Mouse (Mus musculus): Measurements from ENCODE around the gene Fabp3.

Fabp3 gene

DNA sequence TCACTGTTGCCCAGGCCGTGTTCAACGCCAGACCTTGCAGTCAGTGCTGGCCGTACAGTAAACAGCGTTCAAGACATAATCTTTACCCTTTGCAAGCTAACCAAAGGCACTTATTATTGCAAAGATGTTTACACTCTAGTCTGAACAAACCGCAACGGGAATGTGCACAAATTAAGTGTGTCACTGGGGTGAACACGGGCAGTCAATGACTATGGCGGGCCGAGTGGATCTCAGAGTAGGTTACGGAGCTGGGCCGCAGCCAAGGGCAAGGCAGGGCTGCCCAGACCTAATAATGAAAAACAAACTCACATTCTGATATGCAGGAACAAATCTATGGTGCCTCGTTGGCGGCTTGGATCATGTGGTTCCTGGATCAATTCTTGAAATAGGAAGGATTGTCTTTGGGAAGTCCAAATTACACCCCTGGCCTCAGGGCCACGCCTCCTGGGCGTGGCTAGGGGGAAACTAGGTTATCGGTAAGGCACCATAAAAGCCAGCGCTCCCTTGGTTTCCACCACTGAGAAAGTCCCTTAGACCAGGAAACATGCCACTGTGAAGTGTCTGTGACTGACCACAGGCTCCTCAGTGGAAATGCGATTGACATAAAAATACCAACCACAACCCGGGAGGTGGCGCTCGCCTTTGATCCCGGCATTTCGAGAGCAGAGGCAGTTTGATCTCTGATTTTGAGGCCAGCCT is 13.2 kb upstream of the Fabp3 start:
- peak in 1 of 2 experiments; percentile 62 for DNase-seq

DNA sequence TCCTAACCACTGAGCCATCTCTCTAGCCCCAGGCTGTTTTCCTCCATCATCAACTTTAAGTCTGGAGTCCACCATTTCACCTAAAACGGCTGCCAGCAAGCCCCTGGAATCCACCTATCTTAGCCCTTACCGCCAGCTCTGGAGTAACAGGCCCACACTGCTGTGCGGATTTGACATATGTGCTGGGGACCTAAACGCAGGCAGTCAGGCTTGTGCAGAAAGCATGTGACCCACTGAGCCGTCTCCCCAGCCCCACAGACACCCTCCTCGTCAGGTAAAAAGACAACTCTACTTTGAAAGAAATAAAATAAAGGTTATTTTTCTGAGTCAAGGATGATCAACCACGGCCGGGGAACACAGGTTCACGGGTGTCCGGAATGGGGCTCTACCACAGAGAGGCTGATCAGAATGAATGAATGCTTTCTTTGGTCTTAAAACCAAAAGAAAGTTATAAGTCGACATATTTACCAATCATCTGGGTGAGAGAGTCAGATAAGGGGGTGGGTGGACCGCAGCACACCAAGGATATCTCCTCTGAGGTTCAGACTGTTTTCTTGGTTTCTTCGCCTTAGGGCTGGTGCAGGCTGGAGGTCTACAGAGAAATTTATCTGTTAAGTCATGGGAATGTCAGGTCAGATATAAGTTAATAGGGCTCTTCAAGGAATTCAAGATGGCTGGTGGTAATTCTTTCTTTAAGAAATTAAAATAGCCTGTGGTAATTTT is 12.0 kb upstream of the Fabp3 start:
- no peak for DNase-seq

GRCm38 (mm10) chr4:130297123-130297529 is 11.3 kb upstream of the Fabp3 start:
- peak in 1 of 2 experiments; percentile 60 for DNase-seq

DNA sequence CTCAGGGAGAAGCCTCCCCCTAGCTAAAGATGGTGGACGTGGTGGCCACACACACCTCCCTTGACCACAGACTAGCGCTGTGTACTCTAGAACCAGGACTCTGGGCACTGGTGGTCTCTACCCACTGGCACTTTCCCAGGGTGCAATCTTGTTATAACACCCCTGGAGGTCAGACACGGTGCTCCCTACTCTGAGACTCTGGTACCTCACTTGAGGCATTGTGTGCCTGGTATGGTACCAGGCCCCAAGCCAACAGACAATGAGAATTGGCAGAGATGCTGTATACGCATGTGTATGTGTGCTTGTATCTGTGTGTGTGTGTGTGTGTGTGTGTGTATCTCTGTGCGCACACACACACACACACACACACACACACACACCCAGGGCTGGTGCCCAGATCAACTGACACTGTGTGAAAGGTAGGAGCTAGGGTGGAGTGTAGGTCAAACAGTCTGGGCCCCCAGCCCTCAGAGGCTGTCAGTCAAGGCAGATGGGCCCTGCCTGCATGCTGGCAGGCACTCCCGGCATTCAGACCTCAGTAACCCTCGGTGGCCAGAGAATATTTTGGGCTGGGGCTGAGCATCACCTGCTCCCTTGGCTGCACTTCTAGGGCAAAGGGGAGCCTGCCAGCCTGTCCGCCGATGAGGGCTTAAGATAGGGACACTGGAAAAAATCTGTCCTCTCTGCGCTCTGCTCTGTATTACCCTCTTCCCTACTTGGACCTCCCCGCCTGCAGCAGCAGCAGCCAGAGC is 9.3 kb upstream of the Fabp3 start:
- peak; percentile 85 to 90 for DNase-seq

- DNase-seq, result no peak
Measured at GRCm38 (mm10) chr4:130299629-130300018, 8.8 kb upstream of the Fabp3 start.

- DNase-seq, result no peak
Measured at GRCm38 (mm10) chr4:130302285-130302870, 6.0 kb upstream of the Fabp3 start.

DNA sequence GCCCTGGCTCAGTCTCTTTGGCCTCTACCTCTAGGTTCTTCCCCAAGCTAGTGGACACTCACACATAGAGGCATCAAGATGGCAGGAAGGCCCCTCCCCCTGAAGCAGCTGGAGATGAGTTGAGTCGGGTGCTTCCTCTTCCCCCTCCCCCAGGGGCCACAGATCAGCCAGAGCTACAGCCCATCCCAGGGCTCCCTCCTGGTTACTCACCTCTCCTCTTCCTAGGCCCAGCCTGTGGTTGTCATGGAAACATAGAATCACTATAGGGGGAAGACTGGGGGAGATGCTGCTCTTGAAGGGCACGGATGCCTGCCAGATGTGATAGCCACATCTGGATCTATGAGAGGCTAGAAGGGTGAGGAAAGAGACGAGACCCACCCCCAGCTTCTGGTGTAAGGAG is 3.6 kb upstream of the Fabp3 start:
- no peak for DNase-seq

GRCm38 (mm10) chr4:130306796-130307630 is 1.4 kb upstream of the Fabp3 start:
- DNase-seq, result peak; percentile 43 to 56

GRCm38 (mm10) chr4:130307851-130308230 is 554 bp upstream of the Fabp3 start:
- DNase-seq, result peak; percentile 72 to 77

GRCm38 (mm10) chr4:130309254-130309653 is 859 bp downstream of the Fabp3 start:
- no peak for DNase-seq

- DNase-seq, result no peak
Measured at GRCm38 (mm10) chr4:130312526-130312925, 4.1 kb downstream of the Fabp3 start.

DNA sequence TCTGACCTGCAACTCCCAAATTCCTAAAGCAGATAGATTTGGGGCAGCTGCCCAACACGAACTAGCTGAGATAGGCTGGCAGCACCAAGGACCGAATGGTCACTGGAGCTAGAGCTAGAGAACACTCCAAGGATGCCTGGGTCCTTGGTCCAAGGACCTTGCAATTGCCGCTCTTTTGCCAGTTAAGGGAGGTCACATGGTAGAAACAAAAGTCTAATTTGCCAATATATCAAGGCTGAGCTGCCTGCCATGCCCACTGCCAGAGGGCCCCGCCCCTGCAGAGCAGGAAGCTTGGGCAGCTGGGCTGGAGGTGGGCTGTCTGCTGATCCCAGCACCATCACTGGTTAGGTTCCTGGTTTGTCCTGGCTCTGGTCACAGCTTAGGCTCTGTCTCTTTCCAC is 5.2 kb downstream of the Fabp3 start:
- no peak for DNase-seq

DNA sequence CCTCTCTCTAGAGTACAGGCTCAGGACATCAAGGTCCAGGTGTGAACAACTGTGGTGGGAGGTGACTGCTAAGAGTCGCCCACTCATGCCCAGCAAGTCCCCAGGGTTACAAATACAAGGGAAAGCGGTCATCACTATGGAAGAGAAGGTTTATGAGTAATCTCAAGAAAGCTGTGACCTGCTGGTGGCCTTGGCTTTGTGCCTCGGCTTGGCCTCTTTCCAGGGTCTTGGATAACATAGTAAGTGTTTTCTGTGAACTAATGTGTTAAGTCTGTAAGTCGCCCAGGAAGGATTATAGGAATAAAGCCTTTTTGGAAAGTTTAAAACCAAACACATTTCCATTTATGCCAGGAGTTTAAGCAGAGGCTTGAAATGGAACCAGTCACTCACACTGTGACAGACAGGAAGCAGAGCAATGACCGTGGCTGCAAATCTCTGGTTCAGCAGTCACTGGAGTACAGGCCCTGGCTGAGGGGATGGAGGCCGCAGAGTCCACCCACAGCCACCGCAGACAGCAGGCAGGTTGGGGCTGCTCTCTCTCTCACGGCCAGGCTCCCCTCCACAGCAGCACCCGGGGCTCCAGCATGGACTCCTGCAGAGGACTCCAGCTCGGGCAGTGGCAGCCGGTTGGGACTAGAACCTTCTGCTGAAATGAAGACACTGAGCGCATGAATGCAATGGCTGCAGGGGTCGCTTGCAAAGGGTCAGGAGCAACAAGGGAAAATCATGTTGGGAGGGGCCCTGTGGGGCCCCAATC is 7.6 kb downstream of the Fabp3 start:
- DNase-seq, result peak in 1 of 2 experiments; percentile 74

- DNase-seq, result no peak
Measured at GRCm38 (mm10) chr4:130316691-130317090, 8.3 kb downstream of the Fabp3 start.

DNA sequence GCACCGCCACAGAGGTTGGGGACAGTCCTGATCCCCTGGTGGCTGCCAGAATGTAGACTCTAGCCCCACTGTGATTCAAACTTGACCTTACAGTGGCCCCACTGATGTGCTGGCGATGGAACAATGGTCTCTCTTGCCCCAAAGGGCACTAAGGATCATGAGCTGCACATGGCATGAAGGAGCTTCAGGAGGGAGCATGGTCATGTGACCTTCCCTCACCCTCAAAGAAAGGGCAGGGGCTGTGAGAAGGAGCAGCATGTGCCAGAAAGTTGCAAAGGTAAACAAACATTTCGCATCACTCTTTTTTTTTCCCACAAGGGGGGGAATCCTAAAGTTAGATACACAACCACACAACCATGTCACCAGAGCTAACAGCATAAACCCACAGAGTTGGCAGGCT is 9.7 kb downstream of the Fabp3 start:
- no peak for DNase-seq

- DNase-seq, result no peak
Measured at GRCm38 (mm10) chr4:130319564-130319963, 11.2 kb downstream of the Fabp3 start.

- DNase-seq, result no peak
Measured at GRCm38 (mm10) chr4:130321640-130322039, 13.2 kb downstream of the Fabp3 start.

GRCm38 (mm10) chr4:130322567-130322966 is 14.2 kb downstream of the Fabp3 start:
- DNase-seq, result no peak

DNA sequence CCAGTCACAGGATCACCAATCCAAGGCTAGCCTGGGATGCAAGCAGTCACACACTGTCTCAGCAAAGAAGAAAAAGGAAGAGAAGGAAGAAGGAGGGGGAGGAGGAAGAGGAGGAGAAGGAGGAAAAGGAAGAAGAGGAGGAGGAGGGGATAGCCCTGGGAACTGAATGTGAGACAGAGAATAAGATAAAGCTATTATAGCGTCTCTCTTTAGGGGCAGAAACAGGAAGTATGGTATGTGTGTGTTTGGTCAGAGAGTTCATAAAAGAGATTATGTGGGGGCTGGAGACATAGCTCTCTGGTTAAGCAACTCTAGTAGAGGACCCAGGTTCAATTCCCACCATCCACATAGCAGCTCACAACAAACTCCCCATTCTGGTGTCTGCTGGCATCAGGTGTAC is 14.8 kb downstream of the Fabp3 start:
- no peak for DNase-seq

DNA sequence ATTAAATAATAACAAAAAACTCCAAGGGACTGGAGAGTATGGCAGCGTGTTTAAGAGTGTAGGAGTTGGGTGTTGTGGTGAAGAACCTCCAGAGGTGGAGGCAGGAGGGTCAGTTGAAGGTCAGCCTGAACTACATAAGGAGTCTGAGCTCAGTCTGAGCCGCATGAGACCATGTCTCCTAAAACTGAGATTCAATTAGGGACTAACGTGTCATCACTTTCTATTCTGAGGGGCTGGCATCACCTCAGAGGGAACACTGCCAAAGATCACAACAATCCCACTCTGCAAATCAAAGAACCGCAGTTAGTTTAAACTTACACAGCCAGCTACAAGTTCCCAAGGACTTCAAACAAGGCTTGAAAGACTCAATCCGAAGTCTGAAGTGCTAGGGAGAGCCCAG is 15.2 kb downstream of the Fabp3 start:
- DNase-seq, result peak in 1 of 2 experiments; percentile 42

GRCm38 (mm10) chr4:130325446-130325845 is 17.1 kb downstream of the Fabp3 start:
- no peak for DNase-seq

GRCm38 (mm10) chr4:130327366-130327765 is 19.0 kb downstream of the Fabp3 start:
- DNase-seq, result peak; percentile 80

All from cerebellum, postnatal 14 days (tissue).